Mouse (Mus musculus): ENCODE measurements around the gene Fscn1. TPM values are rescaled to one million over a fixed set of nuclear protein-coding genes. Genes with fewer than 3 reads are reported as not detected.

The Fscn1 gene
- polyA plus RNA-seq, 1 experiment from 2014 or later, result 230 TPM

DNA sequence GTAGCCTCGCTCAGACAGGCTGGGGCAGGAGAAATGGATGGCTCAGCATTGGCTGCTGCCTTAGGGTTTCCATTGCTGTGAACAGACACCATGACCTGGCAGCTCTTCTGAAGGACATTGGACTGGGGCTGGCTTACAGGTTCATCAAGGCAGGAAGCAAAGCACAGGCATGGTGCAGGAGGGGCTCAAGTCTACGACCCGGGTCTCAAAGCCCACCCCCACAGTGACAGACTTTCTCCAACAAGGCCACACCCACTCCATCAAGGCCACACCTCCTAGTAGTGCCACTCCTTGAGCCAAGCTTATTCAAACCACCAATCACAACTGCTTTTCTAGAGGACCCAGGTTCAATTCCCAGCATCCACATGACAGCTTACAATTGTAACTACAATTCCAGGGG lies 13.8 kb downstream of the Fscn1 start:
- DNase-seq (ENCODE audit: low spot score) (no peak), ATAC-seq (replicated peaks; ENCODE audit: low FRiP score, low TSS enrichment, low read depth) (no peak)
- 64% methylated on average over 3 of the region's 3 CpGs for WGBS
- H3K27me3 ChIP-seq (replicated peaks; ENCODE audit: control insufficient read depth, insufficient read depth, low read length), result no peaks in the 10 kb centered on the region
- H3K27ac ChIP-seq (ENCODE audit: low read depth), result 0 out of 2 replicates have a peak overlapping the region, but pooled peaks have one; percentile 47
- no peak overlapping the region for H3K4me2 ChIP-seq (ENCODE audit: low read length)
- peaks cover 16% of the 10 kb centered on the region for H3K4me1 ChIP-seq (replicated peaks; ENCODE audit: control insufficient read depth, insufficient read depth, low read length)
- H3K9me3 ChIP-seq (ENCODE audit: control insufficient read depth, low read length), result no peaks in the 10 kb centered on the region
- no peak overlapping the region for H3K4me3 ChIP-seq (ENCODE audit: low read depth, low read length)
- H3K9ac ChIP-seq (ENCODE audit: low read length), result no peak overlapping the region
- peaks cover 48% of the 10 kb centered on the region for H3K36me3 ChIP-seq (ENCODE audit: control insufficient read depth, insufficient read depth, low read length)

DNA sequence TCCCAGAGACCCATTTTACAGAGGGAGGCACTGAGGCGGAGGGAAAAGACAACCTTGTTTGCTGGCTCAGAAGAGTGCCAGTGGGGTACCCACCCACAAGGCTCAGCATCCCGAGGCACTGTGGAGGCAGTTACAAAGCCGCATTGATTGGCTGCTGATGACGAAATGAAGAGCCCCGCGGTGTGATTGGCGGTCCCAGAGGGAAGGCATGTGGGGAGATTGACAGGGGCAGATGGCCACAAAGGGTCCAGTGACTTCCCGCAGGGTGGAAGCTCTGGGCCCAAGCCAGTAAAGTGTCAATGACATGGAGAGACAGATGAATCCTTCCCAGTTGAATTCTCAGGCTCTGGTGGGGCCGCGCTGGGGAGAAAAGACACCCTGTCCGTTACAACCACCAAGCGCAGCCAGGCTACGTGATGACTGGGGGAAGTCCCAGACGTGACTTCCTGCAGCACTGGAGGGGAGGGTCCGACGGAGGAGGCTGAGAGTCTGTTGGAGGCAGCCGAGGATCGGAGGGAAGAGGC lies 14.5 kb downstream of the Fscn1 start:
- peak overlapping the region; percentile 47 for H3K27ac ChIP-seq (ENCODE audit: low read depth)
- H3K27me3 ChIP-seq (replicated peaks; ENCODE audit: control insufficient read depth, insufficient read depth, low read length), result no peaks in the 10 kb centered on the region
- peak; percentile 74 for DNase-seq (ENCODE audit: low spot score)
- no peak overlapping the region for H3K4me3 ChIP-seq (ENCODE audit: low read depth, low read length)
- peaks cover 16% of the 10 kb centered on the region for H3K4me1 ChIP-seq (replicated peaks; ENCODE audit: control insufficient read depth, insufficient read depth, low read length)
- H3K36me3 ChIP-seq (ENCODE audit: control insufficient read depth, insufficient read depth, low read length), result peaks cover 41% of the 10 kb centered on the region
- WGBS, result 18% methylated on average over 18 of the region's 18 CpGs
- peak overlapping the region; percentile 29; the same call in 1 of the 2 replicates for H3K4me2 ChIP-seq (ENCODE audit: low read length)
- ATAC-seq (replicated peaks; ENCODE audit: low FRiP score, low TSS enrichment, low read depth), result peak; percentile 51
- H3K9me3 ChIP-seq (ENCODE audit: control insufficient read depth, low read length), result no peaks in the 10 kb centered on the region
- no peak overlapping the region for H3K9ac ChIP-seq (ENCODE audit: low read length)

DNA sequence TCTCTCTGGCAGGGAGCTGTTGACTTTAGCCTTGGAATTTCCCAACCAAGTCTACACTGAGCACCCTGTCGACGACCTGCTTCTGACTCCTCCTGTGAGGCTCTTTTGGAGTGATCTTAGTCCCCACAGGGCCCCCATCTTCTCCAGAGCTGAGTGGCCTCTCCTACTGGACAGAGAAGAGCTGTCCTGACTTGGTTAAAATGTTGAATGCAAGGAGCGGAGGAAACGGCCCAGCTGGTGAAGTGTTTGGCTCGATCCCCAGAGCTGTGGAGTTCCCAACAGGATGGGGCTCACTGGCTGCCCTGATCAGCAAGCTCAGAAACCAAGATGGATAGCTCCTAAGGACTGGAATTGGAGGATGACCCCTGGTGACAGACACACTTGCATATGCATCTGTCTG lies 16.4 kb downstream of the Fscn1 start:
- Histone ChIP-seq H3K9me3 (ENCODE audit: control insufficient read depth, low read length) (no peaks in the 10 kb centered on the region), H3K9ac (ENCODE audit: low read length) (no peak overlapping the region), H3K36me3 (ENCODE audit: control insufficient read depth, insufficient read depth, low read length) (peaks cover 22% of the 10 kb centered on the region), H3K4me2 (ENCODE audit: low read length) (no peak overlapping the region), H3K4me3 (ENCODE audit: low read depth, low read length) (no peak overlapping the region), H3K27ac (ENCODE audit: low read depth) (peak overlapping the region; percentile 59; the same call in 1 of the 2 replicates), H3K4me1 (replicated peaks; ENCODE audit: control insufficient read depth, insufficient read depth, low read length) (peaks cover 16% of the 10 kb centered on the region), H3K27me3 (replicated peaks; ENCODE audit: control insufficient read depth, insufficient read depth, low read length) (no peaks in the 10 kb centered on the region)
- DNase-seq (ENCODE audit: low spot score) (no peak), ATAC-seq (replicated peaks; ENCODE audit: low FRiP score, low TSS enrichment, low read depth) (no peak)
- 39% methylated on average over 5 of the region's 5 CpGs for WGBS

DNA sequence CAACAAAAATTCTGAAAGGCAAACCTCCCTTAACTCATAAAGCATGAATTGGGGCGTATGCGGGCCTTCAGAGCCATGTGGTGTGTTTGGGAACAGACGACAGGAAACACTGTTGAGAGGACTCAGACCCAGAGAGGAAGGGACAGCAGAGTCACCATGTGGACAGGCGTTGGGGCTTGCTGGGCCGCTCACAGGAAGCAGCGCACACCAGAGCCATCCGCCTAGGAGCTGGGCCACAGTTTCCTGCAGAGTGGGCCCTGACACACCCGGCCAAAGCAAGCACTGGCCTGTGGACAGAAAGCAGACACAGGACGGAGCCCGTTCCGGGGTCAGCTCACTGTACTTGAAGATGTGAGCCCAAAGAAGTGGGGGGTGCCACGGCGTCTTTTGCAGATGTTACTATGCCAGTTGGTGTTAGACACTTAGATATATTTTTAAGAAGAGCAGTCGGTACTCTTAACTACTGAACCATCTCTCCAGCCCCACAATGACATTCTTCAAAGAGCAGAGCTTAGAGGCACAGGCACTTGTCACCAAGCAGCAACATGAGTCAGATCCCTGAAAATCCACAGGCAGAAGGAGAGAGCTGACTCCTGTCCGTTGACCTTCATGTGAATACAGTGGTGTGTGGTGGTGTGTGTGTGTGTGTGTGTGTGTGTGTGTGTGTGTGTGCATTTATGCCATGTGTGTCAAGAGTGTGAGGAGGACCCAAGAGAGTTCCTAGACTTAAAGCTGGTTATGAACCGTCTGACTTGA lies 22.1 kb downstream of the Fscn1 start:
- no peak for ATAC-seq (replicated peaks; ENCODE audit: low FRiP score, low TSS enrichment, low read depth)
- H3K4me1 ChIP-seq (replicated peaks; ENCODE audit: control insufficient read depth, insufficient read depth, low read length), result no peaks in the 10 kb centered on the region
- no peaks in the 10 kb centered on the region for H3K9me3 ChIP-seq (ENCODE audit: control insufficient read depth, low read length)
- H3K9ac ChIP-seq (ENCODE audit: low read length), result no peak overlapping the region
- WGBS, result 61% methylated on average over 16 of the region's 16 CpGs
- H3K36me3 ChIP-seq (ENCODE audit: control insufficient read depth, insufficient read depth, low read length), result no peaks in the 10 kb centered on the region
- no peaks in the 10 kb centered on the region for H3K27me3 ChIP-seq (replicated peaks; ENCODE audit: control insufficient read depth, insufficient read depth, low read length)
- H3K4me3 ChIP-seq (ENCODE audit: low read depth, low read length), result no peak overlapping the region
- no peak for DNase-seq (ENCODE audit: low spot score)
- 0 out of 2 replicates have a peak overlapping the region, but pooled peaks have one; percentile 16 for H3K27ac ChIP-seq (ENCODE audit: low read depth)
- H3K4me2 ChIP-seq (ENCODE audit: low read length), result no peak overlapping the region

DNA sequence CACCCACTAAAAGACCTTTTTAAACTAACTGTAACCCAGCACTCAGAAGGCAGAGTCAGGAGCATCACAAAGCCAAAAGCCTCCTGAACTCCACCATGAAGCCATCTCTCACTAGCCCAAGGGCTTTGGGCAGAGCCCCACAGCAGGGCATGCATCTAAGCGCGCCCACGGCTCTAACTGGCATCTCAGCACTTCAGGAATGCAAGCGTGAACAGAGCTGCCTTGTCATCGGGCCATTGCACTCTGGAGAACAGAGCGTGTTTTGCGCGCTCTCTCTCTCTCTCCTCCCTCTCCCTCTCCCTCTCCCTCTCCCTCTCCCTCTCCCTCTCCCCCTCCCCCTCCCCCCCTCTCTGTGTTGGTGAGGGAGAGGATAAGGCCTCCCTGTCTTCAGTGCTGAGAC lies 23.0 kb downstream of the Fscn1 start:
- Histone ChIP-seq H3K27ac (ENCODE audit: low read depth) (no peak overlapping the region), H3K9me3 (ENCODE audit: control insufficient read depth, low read length) (no peaks in the 10 kb centered on the region), H3K27me3 (replicated peaks; ENCODE audit: control insufficient read depth, insufficient read depth, low read length) (no peaks in the 10 kb centered on the region), H3K36me3 (ENCODE audit: control insufficient read depth, insufficient read depth, low read length) (no peaks in the 10 kb centered on the region), H3K4me1 (replicated peaks; ENCODE audit: control insufficient read depth, insufficient read depth, low read length) (no peaks in the 10 kb centered on the region), H3K4me2 (ENCODE audit: low read length) (no peak overlapping the region), H3K4me3 (ENCODE audit: low read depth, low read length) (no peak overlapping the region), H3K9ac (ENCODE audit: low read length) (no peak overlapping the region)
- DNase-seq (ENCODE audit: low spot score), result no peak
- 73% methylated on average over 8 of the region's 8 CpGs for WGBS
- ATAC-seq (replicated peaks; ENCODE audit: low FRiP score, low TSS enrichment, low read depth), result no peak

DNA sequence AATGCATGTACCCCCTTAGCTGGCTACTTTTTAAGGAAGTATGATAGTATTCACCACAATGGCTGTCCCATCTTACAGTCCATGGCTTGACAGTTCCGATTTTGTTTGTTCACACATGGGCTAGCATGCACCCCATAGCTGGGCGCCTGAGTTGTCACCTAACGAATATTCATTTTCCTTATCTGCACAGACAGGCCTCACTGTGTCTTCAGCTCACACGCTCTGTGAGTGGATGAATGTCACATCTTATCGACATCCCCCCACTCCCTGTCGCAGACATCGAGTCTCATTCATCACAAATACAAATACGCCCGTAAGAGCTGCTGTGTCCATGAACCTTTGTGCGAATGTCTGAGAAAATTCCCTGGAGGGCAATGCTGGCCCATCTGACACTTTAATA lies 24.1 kb downstream of the Fscn1 start:
- no peak overlapping the region for H3K4me2 ChIP-seq (ENCODE audit: low read length)
- DNase-seq (ENCODE audit: low spot score), result no peak
- H3K36me3 ChIP-seq (ENCODE audit: control insufficient read depth, insufficient read depth, low read length), result no peaks in the 10 kb centered on the region
- no peak overlapping the region for H3K4me3 ChIP-seq (ENCODE audit: low read depth, low read length)
- ATAC-seq (replicated peaks; ENCODE audit: low FRiP score, low TSS enrichment, low read depth), result no peak
- H3K27ac ChIP-seq (ENCODE audit: low read depth), result no peak overlapping the region
- no peak overlapping the region for H3K9ac ChIP-seq (ENCODE audit: low read length)
- no peaks in the 10 kb centered on the region for H3K4me1 ChIP-seq (replicated peaks; ENCODE audit: control insufficient read depth, insufficient read depth, low read length)
- WGBS, result 93% methylated on average over 10 of the region's 10 CpGs
- no peaks in the 10 kb centered on the region for H3K9me3 ChIP-seq (ENCODE audit: control insufficient read depth, low read length)
- H3K27me3 ChIP-seq (replicated peaks; ENCODE audit: control insufficient read depth, insufficient read depth, low read length), result no peaks in the 10 kb centered on the region

DNA sequence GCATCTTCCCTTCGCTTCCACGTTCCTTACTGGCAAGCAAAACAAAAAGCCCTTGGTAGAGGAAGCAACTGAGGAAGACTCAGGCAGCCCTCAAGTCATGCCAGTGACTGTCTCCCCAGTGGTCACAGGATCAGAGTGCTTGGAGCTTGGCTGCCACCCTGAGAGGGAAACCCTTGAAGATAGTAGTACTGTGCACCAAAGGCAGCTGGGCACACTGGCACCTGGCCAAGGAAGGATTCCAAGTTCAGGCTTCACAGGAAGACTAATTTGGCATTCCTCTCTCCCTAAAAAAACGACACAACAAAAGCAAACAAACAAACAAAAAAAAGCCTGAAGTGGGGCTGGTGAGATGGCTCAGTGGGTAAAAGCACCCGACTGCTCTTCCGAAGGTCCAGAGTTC lies 28.4 kb downstream of the Fscn1 start:
- Histone ChIP-seq H3K4me1 (replicated peaks; ENCODE audit: control insufficient read depth, insufficient read depth, low read length) (no peaks in the 10 kb centered on the region), H3K9me3 (ENCODE audit: control insufficient read depth, low read length) (no peaks in the 10 kb centered on the region), H3K27ac (ENCODE audit: low read depth) (no peak overlapping the region), H3K4me3 (ENCODE audit: low read depth, low read length) (no peak overlapping the region), H3K9ac (ENCODE audit: low read length) (no peak overlapping the region), H3K27me3 (replicated peaks; ENCODE audit: control insufficient read depth, insufficient read depth, low read length) (no peaks in the 10 kb centered on the region), H3K36me3 (ENCODE audit: control insufficient read depth, insufficient read depth, low read length) (peaks cover 32% of the 10 kb centered on the region; the same call in 1 of the 2 replicates), H3K4me2 (ENCODE audit: low read length) (no peak overlapping the region)
- WGBS, result 86% methylated on average over 5 of the region's 5 CpGs
- no peak for ATAC-seq (replicated peaks; ENCODE audit: low FRiP score, low TSS enrichment, low read depth)
- no peak for DNase-seq (ENCODE audit: low spot score)

DNA sequence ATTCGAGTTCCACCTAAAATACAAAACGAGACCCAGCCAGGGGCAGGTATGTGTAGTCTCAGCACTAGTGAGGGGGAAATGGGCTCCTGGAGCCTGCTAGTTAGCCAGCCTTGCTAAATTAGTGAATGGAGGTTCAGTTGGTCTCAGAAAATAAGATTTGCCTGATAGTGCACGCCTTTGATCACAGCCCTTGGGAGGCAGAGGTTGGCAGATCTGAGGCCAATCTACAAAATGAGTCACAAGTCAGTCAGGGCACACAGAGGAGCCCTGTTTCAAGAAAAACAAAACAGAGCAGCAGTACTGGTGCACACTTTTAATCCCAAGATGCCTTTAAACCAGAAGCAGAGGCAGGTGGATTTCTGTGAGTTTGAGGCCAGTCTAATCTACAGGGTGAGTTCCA lies 29.0 kb downstream of the Fscn1 start:
- 83% methylated on average over 3 of the region's 3 CpGs for WGBS
- Histone ChIP-seq H3K9me3 (ENCODE audit: control insufficient read depth, low read length) (no peaks in the 10 kb centered on the region), H3K36me3 (ENCODE audit: control insufficient read depth, insufficient read depth, low read length) (peaks cover 37% of the 10 kb centered on the region; the same call in 1 of the 2 replicates), H3K9ac (ENCODE audit: low read length) (no peak overlapping the region), H3K4me1 (replicated peaks; ENCODE audit: control insufficient read depth, insufficient read depth, low read length) (no peaks in the 10 kb centered on the region), H3K27ac (ENCODE audit: low read depth) (no peak overlapping the region), H3K4me3 (ENCODE audit: low read depth, low read length) (no peak overlapping the region), H3K4me2 (ENCODE audit: low read length) (no peak overlapping the region), H3K27me3 (replicated peaks; ENCODE audit: control insufficient read depth, insufficient read depth, low read length) (no peaks in the 10 kb centered on the region)
- ATAC-seq (replicated peaks; ENCODE audit: low FRiP score, low TSS enrichment, low read depth) (no peak), DNase-seq (ENCODE audit: low spot score) (no peak)

DNA sequence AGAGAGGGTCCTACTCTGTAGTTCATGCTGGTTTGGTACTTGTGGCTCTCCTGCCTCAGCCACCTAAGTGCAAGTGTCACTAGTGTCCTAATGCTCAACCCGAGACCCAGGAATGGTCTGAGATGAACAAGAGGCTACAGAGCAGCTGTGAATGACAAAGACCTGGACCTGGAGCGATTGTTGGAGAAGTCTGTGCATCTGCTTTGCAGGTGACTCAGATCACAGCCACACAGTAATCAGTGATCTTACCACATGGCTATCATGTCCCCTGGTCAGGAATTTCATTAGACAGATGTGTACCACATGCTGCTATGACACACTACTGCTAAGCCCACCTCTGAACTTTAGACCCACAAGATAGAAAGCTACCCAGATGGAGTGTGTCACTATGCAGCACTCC lies 34.6 kb downstream of the Fscn1 start:
- H3K9me3 ChIP-seq (ENCODE audit: control insufficient read depth, low read length), result no peaks in the 10 kb centered on the region
- no peak overlapping the region for H3K9ac ChIP-seq (ENCODE audit: low read length)
- no peaks in the 10 kb centered on the region for H3K27me3 ChIP-seq (replicated peaks; ENCODE audit: control insufficient read depth, insufficient read depth, low read length)
- H3K4me1 ChIP-seq (replicated peaks; ENCODE audit: control insufficient read depth, insufficient read depth, low read length), result no peaks in the 10 kb centered on the region; the same call in 1 of the 2 replicates
- no peak for ATAC-seq (replicated peaks; ENCODE audit: low FRiP score, low TSS enrichment, low read depth)
- H3K27ac ChIP-seq (ENCODE audit: low read depth), result no peak overlapping the region
- no peak overlapping the region for H3K4me3 ChIP-seq (ENCODE audit: low read depth, low read length)
- peaks cover 47% of the 10 kb centered on the region; the same call in 1 of the 2 replicates for H3K36me3 ChIP-seq (ENCODE audit: control insufficient read depth, insufficient read depth, low read length)
- no peak overlapping the region for H3K4me2 ChIP-seq (ENCODE audit: low read length)
- no peak for DNase-seq (ENCODE audit: low spot score)
- 81% methylated on average over 2 of the region's 2 CpGs for WGBS
